Mouse (Mus musculus): Measurements from ENCODE around the gene Uaca. TPM values are rescaled to one million over a fixed set of nuclear protein-coding genes. Genes with fewer than 3 reads are reported as not detected.

Gene Uaca
- polyA plus RNA-seq, 2 experiments: 13.2 to 23.5 TPM

DNA sequence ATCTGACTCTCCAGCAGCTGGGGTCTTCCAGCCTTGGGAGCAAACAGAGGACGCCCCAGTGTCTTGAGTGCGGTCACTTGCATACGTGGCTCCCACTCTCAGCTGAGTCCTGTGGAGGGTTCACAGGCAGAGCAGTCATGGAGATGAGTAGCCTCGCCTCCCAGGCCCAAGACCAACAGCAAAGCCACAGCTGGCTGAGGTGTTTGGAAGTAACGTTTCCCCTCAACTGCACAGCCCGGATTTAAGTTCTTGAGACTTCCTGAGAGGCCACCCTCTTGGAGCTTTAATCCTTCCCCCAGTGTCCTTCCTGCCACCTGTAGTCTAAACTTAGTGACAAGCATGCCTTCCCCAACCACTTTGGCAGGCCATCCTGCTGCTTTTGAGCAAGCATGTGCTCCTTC, 24.6 kb upstream of the Uaca start:
- H3K4me1 ChIP-seq (ENCODE audit: control insufficient read depth, insufficient read depth, low read length): 0 out of 2 replicates have a peak, but pooled peaks cover 4% of the 10 kb centered on the region
- no peaks in the 10 kb centered on the region for H3K9me3 ChIP-seq (ENCODE audit: control insufficient read depth, low read length)
- no peak overlapping the region for H3K27ac ChIP-seq (replicated peaks; ENCODE audit: low read depth, low read length)
- ATAC-seq (ENCODE audit: low FRiP score, low read depth) (no peak), DNase-seq (ENCODE audit: low spot score) (no peak)
- no peak overlapping the region for H3K4me3 ChIP-seq (replicated peaks; ENCODE audit: low read length)
- H3K9ac ChIP-seq (ENCODE audit: low read depth, low read length, severe bottlenecking): no peak overlapping the region
- no peak for TF ChIP-seq POLR2A (IDR thresholded peaks at IDR 0.05; ENCODE audit: borderline replicate concordance, extremely low read depth, insufficient read depth, insufficient read length)
- 60% methylated on average over 6 of the region's 6 CpGs for WGBS
- no peaks in the 10 kb centered on the region for H3K36me3 ChIP-seq (ENCODE audit: control insufficient read depth, insufficient read depth, low read length)
- no peak overlapping the region for H3K4me2 ChIP-seq (replicated peaks; ENCODE audit: low read depth, low read length, severe bottlenecking)
- no peaks in the 10 kb centered on the region for H3K27me3 ChIP-seq (ENCODE audit: control insufficient read depth, insufficient read depth, low read length)

DNA sequence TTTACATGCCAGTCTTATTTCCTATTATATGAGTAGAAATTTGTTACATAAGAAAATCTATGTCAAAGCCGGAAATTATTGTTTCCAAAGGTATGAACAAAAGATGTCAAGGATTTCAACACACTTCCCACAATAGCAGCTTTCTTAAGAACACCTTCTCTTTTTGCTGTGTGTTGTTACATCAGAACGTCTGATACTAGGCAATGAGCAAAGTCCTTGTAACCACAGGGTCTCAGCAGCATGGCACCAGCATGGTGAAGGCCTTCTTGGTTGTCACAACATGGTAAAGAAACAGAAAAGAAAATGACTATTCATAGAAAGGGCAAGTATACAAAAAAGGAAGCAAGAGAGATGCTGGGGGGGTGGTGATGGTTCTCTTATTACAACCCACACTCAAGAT, 20.6 kb upstream of the Uaca start:
- WGBS: 78% methylated on average over 2 of the region's 2 CpGs
- Histone ChIP-seq H3K9me3 (ENCODE audit: control insufficient read depth, low read length) (no peaks in the 10 kb centered on the region), H3K27ac (replicated peaks; ENCODE audit: low read depth, low read length) (no peak overlapping the region), H3K4me2 (replicated peaks; ENCODE audit: low read depth, low read length, severe bottlenecking) (no peak overlapping the region), H3K4me1 (ENCODE audit: control insufficient read depth, insufficient read depth, low read length) (0 out of 2 replicates have a peak, but pooled peaks cover 3% of the 10 kb centered on the region), H3K4me3 (replicated peaks; ENCODE audit: low read length) (no peak overlapping the region), H3K9ac (ENCODE audit: low read depth, low read length, severe bottlenecking) (no peak overlapping the region), H3K36me3 (ENCODE audit: control insufficient read depth, insufficient read depth, low read length) (no peaks in the 10 kb centered on the region), H3K27me3 (ENCODE audit: control insufficient read depth, insufficient read depth, low read length) (no peaks in the 10 kb centered on the region)
- no peak for TF ChIP-seq POLR2A (IDR thresholded peaks at IDR 0.05; ENCODE audit: borderline replicate concordance, extremely low read depth, insufficient read depth, insufficient read length)
- ATAC-seq (ENCODE audit: low FRiP score, low read depth) (no peak), DNase-seq (ENCODE audit: low spot score) (no peak)

DNA sequence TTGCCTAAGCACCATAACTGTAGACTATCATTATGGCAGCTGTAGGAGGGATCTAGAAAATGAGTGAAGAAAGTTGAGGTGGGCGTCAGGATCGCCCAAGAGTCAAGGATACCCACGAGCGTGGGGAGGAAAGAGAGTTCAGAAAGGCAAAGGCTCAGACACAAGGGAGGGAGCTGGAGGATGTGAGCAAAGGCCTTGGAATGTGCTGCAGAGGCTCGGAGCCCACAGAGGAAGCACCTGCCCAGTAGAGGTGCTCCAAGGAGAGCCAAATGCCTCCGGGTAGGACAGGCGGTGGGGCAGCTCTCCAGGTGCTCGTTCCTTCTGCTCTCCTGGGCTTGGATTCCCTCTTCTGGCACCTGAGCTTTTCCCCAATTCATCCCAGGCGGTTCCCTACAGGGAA, 17.4 kb upstream of the Uaca start:
- WGBS: 91% methylated on average over 7 of the region's 9 CpGs
- no peak overlapping the region for H3K27ac ChIP-seq (replicated peaks; ENCODE audit: low read depth, low read length)
- no peak for ATAC-seq (ENCODE audit: low FRiP score, low read depth)
- no peak for TF ChIP-seq POLR2A (IDR thresholded peaks at IDR 0.05; ENCODE audit: borderline replicate concordance, extremely low read depth, insufficient read depth, insufficient read length)
- no peak for DNase-seq (ENCODE audit: low spot score)
- H3K4me3 ChIP-seq (replicated peaks; ENCODE audit: low read length): no peak overlapping the region
- no peaks in the 10 kb centered on the region for H3K4me1 ChIP-seq (ENCODE audit: control insufficient read depth, insufficient read depth, low read length)
- no peaks in the 10 kb centered on the region for H3K27me3 ChIP-seq (ENCODE audit: control insufficient read depth, insufficient read depth, low read length)
- H3K4me2 ChIP-seq (replicated peaks; ENCODE audit: low read depth, low read length, severe bottlenecking): no peak overlapping the region
- no peaks in the 10 kb centered on the region for H3K36me3 ChIP-seq (ENCODE audit: control insufficient read depth, insufficient read depth, low read length)
- H3K9ac ChIP-seq (ENCODE audit: low read depth, low read length, severe bottlenecking): no peak overlapping the region
- H3K9me3 ChIP-seq (ENCODE audit: control insufficient read depth, low read length): no peaks in the 10 kb centered on the region

DNA sequence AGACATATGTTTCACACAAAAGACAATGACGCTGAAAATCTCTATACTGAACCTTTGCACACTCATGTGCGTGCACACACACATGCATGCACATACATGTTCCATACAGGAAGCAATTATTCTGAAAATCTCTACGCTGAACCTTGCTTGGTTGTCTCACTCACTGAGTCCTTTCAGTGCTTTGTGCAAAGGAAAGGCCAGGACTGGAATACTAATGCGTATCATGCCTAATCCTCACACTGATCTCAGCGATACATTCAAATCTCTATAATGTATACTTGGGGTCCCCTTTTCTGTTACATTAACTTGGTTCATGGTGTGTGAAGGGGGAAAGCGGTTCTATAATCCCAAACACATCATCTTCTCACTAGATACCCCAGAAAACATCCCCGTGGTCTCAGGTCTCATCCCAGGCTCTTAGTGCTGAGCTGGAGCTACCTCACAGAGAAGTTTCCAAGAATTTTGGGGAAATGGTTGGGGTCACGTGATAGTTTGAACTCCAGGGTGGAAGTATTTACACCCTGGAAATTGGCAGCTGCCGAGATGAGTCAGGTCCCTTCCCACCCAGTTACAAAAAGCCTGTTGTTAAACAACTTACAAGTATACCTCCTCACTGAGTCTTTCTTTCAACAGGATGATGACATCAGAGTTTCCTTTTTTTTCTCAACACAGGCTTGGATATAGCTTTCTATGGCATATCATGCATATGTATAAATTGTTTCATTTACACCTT, 12.1 kb upstream of the Uaca start:
- Histone ChIP-seq H3K27ac (replicated peaks; ENCODE audit: low read depth, low read length) (no peak overlapping the region), H3K4me3 (replicated peaks; ENCODE audit: low read length) (no peak overlapping the region), H3K4me1 (ENCODE audit: control insufficient read depth, insufficient read depth, low read length) (no peaks in the 10 kb centered on the region), H3K9ac (ENCODE audit: low read depth, low read length, severe bottlenecking) (no peak overlapping the region), H3K4me2 (replicated peaks; ENCODE audit: low read depth, low read length, severe bottlenecking) (no peak overlapping the region), H3K27me3 (ENCODE audit: control insufficient read depth, insufficient read depth, low read length) (no peaks in the 10 kb centered on the region), H3K9me3 (ENCODE audit: control insufficient read depth, low read length) (no peaks in the 10 kb centered on the region), H3K36me3 (ENCODE audit: control insufficient read depth, insufficient read depth, low read length) (no peaks in the 10 kb centered on the region)
- ATAC-seq (ENCODE audit: low FRiP score, low read depth) (no peak), DNase-seq (ENCODE audit: low spot score) (no peak)
- no peak for TF ChIP-seq POLR2A (IDR thresholded peaks at IDR 0.05; ENCODE audit: borderline replicate concordance, extremely low read depth, insufficient read depth, insufficient read length)
- WGBS: 83% methylated on average over 9 of the region's 9 CpGs

DNA sequence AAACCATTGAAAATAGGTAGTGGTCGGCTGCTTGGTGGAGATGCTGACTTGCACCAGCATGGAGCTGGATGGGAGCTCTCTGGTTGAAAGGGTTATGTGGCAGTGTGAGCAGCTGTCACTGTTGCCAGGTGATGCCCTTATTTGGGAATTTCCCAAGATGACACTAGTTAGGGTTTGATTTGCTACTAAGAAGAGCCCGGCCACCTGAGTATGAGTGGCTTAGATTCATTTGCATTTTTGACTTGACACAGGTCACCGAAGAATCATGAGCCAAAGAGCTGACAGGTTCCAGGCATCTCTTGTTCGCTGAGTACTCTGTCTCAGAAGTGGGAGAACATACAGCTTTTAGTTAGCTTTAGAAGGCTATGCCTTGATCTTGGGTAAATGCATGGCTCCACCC, 9.3 kb upstream of the Uaca start:
- ATAC-seq (ENCODE audit: low FRiP score, low read depth) (no peak), DNase-seq (ENCODE audit: low spot score) (no peak)
- Histone ChIP-seq H3K4me1 (ENCODE audit: control insufficient read depth, insufficient read depth, low read length) (no peaks in the 10 kb centered on the region), H3K4me3 (replicated peaks; ENCODE audit: low read length) (no peak overlapping the region), H3K27me3 (ENCODE audit: control insufficient read depth, insufficient read depth, low read length) (no peaks in the 10 kb centered on the region), H3K4me2 (replicated peaks; ENCODE audit: low read depth, low read length, severe bottlenecking) (no peak overlapping the region), H3K9ac (ENCODE audit: low read depth, low read length, severe bottlenecking) (no peak overlapping the region), H3K27ac (replicated peaks; ENCODE audit: low read depth, low read length) (no peak overlapping the region), H3K36me3 (ENCODE audit: control insufficient read depth, insufficient read depth, low read length) (no peaks in the 10 kb centered on the region), H3K9me3 (ENCODE audit: control insufficient read depth, low read length) (no peaks in the 10 kb centered on the region)
- TF ChIP-seq POLR2A (IDR thresholded peaks at IDR 0.05; ENCODE audit: borderline replicate concordance, extremely low read depth, insufficient read depth, insufficient read length): no peak
- 61% methylated on average over 4 of the region's 4 CpGs for WGBS

All from limb, embryonic 14.5 days (tissue).